Mouse (Mus musculus): ENCODE measurements around the gene Tprg.

Tprg gene

DNA sequence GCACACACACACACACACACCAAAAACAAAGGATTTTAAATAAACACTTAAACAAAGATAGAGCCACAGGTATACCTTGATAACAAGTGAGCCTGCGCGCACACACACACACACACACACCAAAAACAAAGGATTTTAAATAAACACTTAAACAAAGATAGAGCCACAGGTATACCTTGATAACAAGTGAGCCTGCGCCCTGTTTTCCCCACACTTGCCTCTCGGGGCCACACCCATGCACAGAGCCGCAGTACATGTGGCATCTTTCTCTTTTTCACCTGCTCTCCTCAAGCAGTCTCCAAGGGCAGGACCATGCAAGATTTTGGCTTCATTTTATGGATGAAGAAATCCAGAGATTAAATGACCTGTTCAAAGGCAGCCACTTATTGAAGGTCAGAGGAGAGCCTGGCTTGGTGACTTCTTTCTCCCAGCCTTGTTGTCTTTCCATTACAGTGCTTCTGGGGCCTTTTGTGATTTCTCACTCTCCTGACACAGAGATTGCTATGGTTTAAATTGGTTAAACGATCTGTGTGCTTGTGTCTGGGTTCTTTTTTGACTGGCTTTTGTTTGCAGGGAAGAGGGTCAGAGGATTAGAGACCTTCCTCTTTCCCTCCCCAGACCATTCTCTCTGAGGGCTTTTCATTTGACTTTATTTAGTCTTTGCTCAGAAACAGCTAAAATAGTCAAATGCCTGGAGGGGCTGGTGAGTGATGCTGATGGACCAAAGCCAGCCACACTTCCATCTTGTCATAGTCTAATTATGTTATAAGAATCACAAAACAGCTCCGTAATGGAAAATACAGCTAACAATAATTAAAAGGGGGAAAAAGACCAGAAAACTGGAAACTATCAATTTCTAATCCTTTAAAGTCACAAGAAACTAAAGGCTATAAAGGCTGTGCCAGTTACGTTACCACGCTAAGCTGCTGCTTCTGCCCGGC is 46.9 kb downstream of the Tprg start:
- no peak for DNase-seq

DNA sequence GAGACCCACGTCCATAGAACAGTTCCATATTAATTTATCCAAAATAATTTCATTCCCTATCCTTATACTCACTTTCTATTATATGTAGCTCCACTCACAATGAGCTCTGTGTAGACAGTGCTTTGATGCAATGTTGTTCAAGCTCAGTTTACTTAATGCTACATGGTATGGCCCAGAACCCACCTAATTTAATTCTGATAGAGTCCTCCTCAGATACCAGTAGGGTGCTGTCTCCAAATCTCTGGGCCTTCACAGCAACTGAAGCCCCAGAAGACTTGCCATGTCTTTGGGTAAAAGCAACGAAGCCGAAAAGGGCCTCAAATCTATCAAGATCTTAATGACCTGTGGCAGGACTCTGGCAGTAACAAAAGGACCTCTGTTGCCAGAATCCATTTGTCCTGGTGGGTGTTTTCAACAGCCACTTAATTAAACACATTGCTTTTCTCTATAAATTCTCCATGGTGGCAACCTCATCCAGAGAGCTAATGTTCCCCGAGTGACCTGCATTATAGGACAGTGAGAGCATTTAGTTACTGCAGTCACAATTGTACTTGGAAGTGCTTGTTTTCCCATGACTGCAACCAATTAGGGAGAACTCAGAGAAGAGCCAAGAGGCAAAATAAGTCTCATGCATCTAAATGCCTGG is 48.6 kb downstream of the Tprg start:
- DNase-seq = no peak

DNA sequence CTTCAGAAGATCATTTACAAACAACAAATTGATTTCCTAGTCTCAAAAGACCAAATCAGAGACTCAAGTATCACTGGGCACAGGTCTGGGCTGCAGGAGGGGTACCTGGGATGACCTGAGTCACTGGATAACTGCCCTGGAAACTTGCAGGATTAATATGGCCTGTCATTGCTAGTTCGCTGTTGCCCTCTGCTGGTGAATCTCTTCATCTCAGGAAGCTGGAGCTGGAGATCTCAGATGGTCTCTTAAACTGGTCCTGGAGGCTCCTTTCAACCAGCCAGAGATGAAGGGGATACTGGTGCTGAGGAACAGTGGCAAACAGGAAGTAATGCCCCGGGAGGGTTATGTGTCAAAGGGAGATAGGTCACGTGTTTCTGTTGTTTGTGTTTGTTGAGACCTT is 63.0 kb downstream of the Tprg start:
- DNase-seq = peak; percentile 43

DNA sequence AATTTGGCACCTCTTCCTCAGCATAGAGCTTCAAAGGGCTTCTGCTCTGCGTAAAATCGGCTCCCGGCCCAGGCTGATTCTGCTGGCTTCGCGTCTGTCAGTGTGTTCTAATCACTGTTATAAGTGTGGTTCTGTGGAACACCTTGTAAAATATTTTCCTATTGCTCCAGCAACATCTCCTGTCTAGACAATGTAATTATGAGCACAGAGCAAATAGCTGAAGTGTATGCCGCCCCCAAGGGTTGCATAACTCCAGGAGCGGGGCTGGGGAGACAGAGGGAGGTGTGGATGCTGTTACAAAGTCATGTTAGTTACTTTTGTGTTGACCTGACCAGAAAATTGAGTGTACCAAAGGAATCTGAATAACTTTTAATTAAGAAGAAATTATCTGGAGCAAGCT is 81.2 kb downstream of the Tprg start:
- no peak for DNase-seq

DNA sequence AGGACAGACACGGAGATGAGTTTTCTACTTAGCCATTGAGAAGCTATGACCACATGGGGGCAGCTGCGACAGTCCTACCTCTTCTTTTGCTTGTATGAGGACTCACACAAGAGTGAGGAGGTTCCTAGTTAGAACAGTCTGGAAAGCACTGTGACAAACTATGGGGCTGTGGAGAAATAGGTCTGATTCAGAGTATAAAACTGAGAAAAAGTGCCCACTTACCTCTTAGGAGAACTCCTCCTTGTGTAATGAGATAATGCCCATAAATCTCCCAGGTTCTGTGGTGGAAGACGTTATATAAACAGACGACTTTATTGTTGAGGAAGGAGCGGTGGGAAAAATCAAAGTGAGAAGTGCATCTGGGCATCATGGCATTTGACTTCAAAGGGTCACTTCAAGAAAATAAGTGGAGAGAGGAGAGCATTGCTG is 83.4 kb downstream of the Tprg start:
- DNase-seq = no peak

DNA sequence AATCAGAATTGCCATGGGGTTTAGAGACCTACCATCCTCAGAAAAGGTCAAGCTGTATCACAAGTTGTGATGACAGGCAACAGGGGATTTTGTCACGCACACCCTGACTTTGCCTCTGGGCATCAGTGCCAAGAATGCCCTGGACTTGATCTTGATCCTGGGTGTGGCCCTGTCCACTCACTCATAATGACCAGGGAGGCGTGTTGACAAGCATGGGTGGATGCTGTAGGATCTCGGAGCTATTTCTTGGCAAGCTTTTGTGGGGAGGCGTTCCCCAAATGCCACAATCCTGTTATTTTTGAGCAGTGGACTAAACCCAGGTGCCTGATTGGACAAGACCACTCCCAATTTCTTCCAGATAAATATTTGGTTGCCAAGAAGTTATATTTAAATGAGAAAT is 87.5 kb downstream of the Tprg start:
- no peak for DNase-seq

DNA sequence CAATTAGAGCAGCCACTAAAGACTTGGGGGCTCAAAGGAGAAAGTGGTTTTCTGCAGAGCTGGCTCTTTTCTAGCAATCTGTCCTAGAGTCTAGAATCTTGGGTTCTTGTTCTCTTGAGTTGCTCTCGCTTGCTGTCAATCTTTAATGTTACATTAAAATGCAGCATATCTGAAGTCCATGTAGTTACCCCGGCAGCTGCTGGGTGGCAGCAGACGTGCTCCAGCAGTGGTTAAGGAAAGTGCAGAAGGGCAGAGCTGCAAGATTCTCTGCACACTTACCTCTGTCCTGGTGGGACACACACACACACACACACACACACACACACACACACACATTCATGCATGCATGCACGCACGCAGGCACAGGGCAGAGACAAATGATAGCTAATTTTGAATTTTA is 88.2 kb downstream of the Tprg start:
- DNase-seq = peak; percentile 4

DNA sequence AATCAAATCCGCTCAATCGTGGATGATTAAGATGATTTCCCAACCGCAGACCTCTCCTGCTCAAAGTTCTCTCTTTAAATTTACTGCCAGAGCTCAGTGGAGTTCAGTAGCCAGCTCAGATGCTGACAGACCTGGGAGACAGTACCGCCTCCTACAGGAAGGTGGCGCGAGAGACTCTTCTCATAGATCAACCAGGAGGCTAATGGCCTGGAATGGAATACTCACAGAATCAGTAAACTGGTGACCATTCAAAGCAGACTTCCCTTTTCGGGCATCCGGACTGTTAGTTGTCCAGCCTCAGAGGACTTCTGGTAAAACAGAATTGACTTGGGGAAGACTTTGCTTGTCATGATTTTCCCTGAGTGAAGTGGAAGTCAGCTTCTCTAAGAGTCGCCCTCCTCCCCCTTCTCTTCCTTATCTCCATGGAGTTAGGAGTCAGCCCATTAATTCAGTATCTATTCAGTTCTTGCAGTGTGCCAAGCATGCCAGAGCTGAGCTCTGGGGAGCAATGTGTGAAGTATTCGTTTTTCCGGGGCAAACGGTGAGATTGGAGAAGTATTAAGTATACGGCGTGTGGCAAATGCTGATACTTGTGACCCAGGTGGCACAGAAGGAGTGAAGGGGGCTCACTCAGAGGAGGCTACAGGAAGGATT is 90.2 kb downstream of the Tprg start:
- DNase-seq = peak; percentile 59

DNA sequence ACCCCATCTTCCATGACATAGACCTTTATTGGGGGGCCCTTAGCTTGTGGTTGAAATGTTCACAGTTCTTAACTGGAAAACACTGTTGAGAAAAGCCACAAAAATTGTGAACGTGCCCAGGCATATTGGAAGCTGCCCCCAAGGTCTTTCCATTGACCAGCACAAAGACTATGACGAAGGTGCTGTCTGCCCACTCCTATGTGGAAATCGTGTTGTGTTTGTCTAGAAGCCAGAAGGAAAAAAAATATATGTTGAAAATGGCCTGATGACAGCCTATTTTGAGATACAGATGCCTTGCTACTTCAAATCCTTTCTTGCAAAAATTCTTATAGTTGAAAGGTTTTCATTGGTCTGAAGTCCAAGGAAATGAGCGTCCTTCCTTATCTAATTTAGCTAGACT is 91.1 kb downstream of the Tprg start:
- no peak for DNase-seq

DNA sequence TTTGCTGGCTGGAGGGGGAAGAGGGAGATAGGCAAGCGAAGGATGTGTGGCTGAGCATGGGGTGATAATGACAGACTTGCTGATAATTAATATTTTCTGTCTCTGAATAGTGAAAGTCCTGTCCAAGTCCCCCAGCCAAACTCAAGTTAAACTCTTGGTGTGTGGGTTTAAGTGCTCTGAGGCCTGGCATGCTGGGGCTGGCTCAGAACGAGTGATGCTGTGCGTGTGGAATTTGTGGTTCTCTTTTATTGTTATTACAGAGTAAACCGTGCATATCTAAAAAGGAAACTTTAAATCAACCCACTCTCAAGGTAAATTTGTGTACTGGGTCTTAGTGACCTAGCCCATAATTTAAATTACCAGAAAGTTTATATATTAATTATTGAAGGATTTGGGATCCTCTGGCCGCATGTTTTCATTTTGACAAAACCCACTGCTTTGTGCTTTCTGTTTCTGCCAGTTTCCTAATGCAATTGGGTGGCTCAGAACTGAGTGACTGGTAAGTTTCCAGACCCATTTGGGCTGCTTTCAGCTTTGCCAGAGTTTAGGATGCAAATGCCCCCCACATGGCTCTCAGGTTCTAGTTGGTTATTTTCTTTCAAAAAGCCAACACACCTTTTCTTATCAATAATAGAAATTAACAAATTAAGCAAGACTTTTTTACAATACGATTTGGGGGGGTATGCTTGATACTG is 99.0 kb downstream of the Tprg start:
- DNase-seq = no peak

DNA sequence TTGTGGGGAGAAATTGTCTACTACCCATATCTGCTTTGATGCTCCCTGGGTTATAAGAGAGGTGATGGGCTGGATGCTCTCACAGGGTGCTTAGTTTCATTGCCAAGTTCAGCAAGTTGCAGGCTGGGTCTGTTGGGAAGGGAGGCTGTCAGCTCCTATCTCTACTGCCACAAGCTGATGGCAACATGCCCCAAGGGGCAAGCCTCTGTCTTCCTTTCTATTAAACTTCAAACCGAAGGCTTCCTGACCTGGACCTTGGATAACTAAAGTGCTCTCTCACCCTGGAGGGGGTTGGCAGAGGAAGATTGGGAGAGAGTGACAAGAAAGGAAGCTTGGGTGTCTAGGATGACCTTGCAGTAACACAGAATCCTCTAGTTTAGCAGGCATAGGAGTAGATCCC is 108.1 kb downstream of the Tprg start:
- no peak for DNase-seq

DNA sequence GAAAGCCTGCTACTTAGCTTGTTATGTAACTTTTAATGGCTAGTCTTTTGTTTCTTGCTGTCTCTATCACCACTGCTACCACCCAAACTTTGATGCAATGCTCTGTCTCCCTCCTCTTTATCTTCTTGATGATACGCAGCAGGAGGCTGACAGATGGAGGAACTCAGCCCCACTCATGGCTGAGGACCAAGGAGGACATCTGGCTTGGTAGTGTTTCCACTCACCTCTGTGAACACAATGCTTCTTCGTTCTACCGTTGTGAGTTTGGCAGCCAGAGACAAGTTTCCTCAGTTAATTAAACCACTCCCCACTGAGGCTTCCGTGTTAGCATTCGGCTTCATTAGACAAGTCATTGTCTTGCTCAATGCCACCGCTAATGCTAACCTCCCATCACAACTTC is 117.5 kb downstream of the Tprg start:
- no peak for DNase-seq

DNA sequence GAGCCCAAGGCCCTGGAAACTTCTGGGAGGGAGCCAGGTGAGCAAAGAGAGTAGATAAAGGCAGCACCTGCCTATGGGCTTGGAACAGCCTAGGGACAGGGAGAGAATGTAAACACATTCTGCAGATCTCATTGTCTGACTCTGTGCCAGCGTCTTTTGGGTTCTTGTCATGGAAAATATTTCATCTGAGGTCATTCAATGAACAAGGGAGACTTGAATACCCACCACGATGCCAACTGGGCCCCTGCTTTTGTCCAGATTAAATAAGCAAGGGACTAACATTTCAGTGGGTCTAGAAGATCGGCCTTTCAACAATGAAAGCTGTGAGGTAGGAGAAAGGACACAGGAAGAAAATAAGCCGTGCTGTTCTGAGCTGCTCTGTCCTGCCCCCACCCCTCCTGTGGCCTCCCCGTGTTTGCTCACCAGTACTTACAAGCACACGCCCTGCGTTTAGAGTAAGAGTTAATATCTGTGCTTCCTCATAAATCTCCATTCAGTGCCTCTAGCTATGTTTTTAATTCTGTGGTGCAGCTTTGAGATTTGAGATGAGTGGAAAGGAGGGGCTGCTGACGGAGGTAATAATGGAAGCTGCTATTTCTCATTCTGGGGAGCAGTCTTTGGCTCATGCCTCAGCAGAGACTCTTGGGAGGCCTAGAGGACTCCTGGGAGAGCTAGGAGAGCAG is 120.7 kb downstream of the Tprg start:
- DNase-seq = no peak

DNA sequence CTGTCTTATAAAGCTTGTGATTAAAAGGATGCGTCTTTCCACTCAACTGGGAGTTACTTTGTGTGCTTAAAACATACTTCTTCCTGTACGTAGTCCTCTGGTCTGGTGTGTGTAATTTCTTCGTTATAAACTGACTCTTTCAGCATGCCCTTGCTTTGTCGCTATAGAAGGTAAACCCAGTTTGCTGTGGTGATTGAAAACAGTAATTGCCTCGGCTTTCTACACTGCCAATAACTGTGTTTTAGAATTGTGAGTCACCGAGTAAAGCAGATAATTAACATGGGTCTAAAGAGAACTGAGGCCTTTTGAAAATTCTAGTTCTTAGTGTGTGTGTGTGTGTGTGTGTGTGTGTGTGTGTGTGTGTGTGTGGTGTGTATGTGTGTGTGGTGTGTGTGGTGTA is 121.4 kb downstream of the Tprg start:
- DNase-seq = no peak

DNA sequence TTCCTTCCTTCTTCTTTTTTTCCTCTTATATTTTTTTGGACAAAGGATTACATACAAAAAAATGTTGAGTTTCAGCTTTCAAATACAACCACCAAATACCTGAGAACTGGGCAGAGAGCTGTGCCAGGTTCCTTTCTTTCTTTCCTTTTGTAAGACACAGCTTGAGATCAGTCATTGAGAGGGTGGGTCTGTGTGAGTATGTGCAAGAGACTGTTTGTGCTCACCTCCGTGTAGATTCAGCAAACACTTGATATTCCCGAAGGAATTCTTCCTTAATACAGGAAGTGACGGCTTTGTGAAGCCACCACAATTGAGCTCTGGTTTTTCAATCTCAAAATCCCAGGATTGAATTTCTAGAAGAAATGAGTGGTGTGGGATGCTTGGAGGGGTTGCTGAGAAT is 124.7 kb downstream of the Tprg start:
- DNase-seq = no peak

DNA sequence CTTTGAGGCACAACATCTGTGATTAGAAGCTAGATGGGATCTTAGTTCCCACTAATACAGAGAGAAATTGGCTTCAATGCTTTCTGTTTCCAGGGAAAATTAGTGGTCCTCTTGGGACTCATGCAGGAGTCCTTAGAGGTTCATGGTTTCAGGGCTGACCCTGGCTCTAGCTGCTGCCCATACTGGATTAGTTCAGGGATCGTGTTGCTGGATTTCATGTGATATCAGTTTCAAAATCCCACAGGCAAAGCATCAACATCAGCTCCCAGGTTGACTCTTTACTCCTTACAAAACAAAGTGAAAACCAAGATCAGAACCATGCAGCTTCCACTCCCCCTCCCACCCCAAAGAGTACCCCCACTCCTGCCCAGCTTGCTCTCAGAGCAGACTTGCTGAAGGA is 127.3 kb downstream of the Tprg start:
- no peak for DNase-seq

DNA sequence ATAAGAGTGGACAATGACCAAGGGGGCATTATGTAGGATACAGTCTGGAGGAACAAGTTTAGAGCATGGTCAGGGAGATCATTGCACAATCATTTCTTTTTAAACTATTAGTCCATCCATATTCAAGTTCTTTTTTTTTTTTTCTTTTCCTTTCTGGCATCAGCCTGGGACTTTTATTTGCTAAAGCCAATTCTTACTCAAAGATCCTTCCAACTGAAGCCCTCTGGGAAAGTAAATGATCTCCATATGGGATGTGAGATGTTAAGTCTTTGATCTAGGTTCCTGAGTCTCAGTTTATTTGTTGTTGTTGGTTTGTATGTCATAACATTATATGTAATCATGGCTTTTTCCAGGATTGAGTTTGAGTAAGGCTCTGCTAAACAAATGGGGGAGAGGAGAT is 128.6 kb downstream of the Tprg start:
- DNase-seq = no peak

DNA sequence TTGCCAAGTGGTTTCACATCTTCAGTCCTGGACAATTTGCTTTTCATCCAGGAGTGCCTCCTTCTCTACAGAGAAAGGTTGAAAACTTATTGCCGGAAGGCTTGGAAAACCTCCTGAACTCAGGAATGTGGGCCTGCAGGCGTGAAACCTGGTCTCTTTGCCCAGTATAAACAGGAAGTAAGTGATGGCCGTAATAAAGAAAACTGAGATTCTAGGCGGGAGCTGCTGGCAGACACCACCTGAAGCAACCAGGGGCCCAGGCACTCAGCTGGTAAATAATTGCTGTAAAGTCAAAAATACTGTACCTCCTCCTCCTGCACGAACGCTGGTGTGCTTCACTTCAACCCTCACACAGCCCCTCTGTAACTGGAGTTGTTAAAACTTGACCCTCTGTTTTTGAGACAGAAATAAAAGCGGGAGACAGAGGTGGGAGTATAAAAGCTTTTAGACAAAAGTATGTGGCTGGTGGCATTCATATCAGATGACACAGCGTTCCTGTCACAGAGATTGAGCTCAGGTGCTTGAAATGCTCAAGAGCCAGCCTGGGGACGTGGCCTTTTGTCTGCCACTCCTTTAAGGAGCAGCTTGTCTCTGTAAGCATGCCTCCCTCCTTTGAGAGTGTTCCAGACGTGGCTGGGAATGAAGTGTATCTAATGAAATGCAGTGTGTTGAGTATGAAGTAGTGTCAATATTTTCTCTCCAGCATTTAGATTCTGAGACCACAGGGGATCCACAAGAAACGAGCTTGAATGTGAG is 131.4 kb downstream of the Tprg start:
- DNase-seq = no peak

DNA sequence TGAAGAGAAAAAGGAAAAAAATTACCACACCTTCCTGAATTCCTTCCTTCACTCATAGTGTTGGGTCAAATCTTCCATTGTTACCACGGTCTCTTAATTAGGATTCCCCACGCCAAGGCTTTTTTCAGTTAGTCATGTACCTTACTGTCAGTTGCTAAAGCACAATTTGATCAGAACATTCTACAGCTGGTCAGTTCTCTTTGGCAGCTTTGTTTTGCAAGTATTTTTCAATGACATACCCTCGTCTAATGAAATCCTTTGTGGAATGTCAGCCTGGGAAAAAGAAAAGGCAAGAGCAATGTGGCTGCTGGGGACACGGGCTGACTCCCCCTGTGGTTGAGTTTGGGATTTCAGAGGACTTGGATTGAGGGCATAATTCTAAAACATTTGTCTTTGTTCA is 136.4 kb downstream of the Tprg start:
- DNase-seq = no peak

DNA sequence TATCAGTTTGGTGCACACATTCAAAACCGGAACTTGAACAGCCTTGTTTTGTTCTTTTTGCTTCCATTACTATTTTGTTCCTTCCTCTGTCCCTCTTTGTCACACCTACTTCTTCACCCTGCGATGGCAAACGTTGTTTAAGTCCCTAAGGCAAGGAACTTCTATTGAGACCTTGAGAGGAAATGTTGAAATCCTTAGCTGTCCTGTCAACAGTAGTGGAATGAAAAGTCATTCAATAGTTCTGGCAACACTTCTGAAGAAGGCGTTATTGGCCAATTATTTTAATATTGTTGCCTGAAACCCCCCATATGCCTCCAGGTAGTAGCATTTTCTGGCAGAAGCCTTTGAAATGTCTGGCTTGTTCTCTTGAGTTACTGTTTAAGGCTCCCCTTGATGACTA is 137.4 kb downstream of the Tprg start:
- no peak for DNase-seq

DNA sequence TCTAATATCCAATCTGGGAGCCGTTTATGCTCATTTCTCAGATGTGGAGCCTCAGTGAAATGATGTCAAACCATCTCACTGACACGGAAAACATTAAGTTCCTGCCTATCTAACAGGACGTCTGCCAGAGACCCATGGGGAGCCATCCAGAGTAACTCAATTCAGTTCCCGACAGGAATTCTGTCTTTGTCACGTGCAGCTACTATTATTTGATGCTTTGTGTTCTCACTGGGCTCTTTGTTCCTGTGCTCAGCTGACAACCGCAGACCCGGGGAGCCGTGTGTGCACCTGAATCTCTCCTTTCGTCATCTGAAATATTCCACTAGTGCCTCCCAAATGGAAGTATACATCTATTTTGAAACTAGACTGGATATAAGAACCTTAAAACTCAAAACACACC is 138.3 kb downstream of the Tprg start:
- DNase-seq = no peak

DNA sequence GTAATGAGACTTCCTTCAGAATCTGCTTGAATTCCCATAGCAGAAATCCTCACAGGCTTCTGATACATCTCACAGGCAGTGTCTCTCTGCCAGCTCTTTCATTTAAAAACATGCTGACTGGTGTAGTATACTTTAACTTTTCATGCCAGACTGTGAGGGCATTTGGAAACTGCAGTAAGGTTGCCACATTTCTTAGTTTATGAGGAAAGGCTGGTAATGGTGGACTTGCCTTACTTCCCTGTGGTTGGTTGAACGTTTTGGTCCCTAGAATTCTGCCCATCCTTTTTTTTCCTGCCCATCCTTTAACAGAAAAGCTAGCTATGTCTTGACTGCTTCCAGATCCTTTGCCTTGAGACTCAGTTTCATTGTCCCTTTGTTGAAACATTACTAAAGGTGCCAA is 138.8 kb downstream of the Tprg start:
- DNase-seq = no peak
